In the genomic region with DNA sequence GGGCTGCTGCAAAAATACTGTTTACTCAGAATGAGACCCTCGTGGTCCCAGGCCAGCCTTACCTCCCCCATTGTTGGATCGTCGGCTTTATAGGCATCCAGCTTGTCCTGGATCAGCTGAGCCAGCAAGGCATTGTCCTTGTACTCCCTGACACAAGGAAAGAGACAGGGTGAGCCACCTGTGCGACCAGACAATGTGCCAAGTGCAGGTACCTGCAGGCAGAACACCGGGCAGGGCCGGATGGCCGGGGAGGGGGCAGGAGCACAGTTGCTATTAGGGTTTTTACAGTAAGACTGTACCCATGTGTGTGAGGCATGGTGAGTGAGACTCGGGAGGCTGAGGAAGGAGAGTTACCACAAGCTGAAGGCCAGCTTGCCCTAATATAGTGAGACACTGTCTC, we compare ENCODE assay signal across 34 mouse cellular contexts. TPM values are rescaled to one million over a fixed set of nuclear protein-coding genes. Genes with fewer than 3 reads are reported as not detected.
DNase-seq lines count a peak whose midpoint lies in the region; ATAC-seq lines count a peak whose summit lies in the region.
"Had no signal": no experiment of that assay in that cellular context is flagged by ENCODE, and none has a peak within 500 bp of the region (broad histone marks: within the 10 kb centered on the region; RNA-seq: fewer than 3 reads in every experiment).

No protein-coding gene starts in this region.

- DNase-seq in heart, embryonic 10.5 days (ENCODE audit: low spot score), result no peak
- DNase-seq in heart, postnatal 36 days, result no peak
- peak; percentile 71 to 82 for DNase-seq in cerebellum, adult 18-20 months
- DNase-seq in cerebellum, postnatal 14 days, result peak; percentile 60 to 64
- DNase-seq in heart, adult 18-20 months, result no peak
- DNase-seq: adrenal gland, postnatal 14 days; gastrocnemius, postnatal 25 days; heart, adult 11 months; kidney, adult 18-20 months; kidney, postnatal 36 days; liver, embryonic 13.5 days; lung, adult 18-20 months; lung, postnatal 10 days; right cerebral cortex, adult 18-20 months; thymus, adult 18-20 months; thymus, postnatal 25 days had no signal

- H3K27ac ChIP-seq in heart, embryonic 10.5 days, result 0 out of 2 replicates have a peak overlapping the region, but pooled peaks have one; percentile 4
- H3K27ac ChIP-seq: hindbrain, embryonic 10.5 days; hindbrain, embryonic 15.5 days; kidney, embryonic 15.5 days; layer of hippocampus, adult 2 months; limb, embryonic 15.5 days; liver, embryonic 13.5 days; macrophage; neural tube, embryonic 12.5 days; stomach, postnatal 0 days had no signal

- no peaks in the 10 kb centered on the region for H3K9me3 ChIP-seq in heart, embryonic 10.5 days
- H3K9me3 ChIP-seq: G1E; heart, embryonic 12.5 days; hindbrain, embryonic 10.5 days; hindbrain, embryonic 15.5 days; kidney, embryonic 15.5 days; limb, embryonic 15.5 days; liver, embryonic 13.5 days; neural tube, embryonic 12.5 days had no signal

- no peak overlapping the region for H3K4me3 ChIP-seq in heart, embryonic 10.5 days
- H3K4me3 ChIP-seq: heart, embryonic 12.5 days; hindbrain, embryonic 10.5 days; hindbrain, embryonic 15.5 days; kidney, embryonic 15.5 days; layer of hippocampus, adult 2 months; limb, embryonic 15.5 days; liver, embryonic 13.5 days; myocyte; neural tube, embryonic 12.5 days had no signal

- H3K27me3 ChIP-seq in heart, embryonic 10.5 days (ENCODE audit: insufficient read depth, poor library complexity, severe bottlenecking), result no peaks in the 10 kb centered on the region
- H3K27me3 ChIP-seq: heart, embryonic 12.5 days; hindbrain, embryonic 15.5 days; kidney, embryonic 15.5 days; limb, embryonic 15.5 days; liver, embryonic 13.5 days; neural tube, embryonic 12.5 days had no signal

- no peak for ATAC-seq in erythroid progenitor cell, adult 5-6 weeks (replicated peaks; ENCODE audit: low FRiP score, poor library complexity, severe bottlenecking)
- ATAC-seq in activated CD4-positive, CD25-positive, alpha-beta regulatory T cell, adult 4 months, result no peak
- ATAC-seq: forebrain, embryonic 14.5 days; inflammation-experienced regulatory T-cells, adult 6 months had no signal

- WGBS in heart, embryonic 10.5 days, result 81% methylated on average over 8 of the region's 8 CpGs

- intact Hi-C loops in heart, postnatal 36 days (cut with DNase I), result no loop called here

- peaks cover 58% of the 10 kb centered on the region for H3K36me3 ChIP-seq in heart, embryonic 10.5 days

- H3K4me1 ChIP-seq in heart, embryonic 10.5 days, result peaks cover 4% of the 10 kb centered on the region; the same call in 1 of the 2 replicates
- H3K4me1 ChIP-seq: neural tube, embryonic 12.5 days had no signal

RNA-seq across cellular contexts. Expression of a gene that starts 27.7 kb away (rescaled TPM):
- polyA plus RNA-seq in heart, embryonic 10.5 days (2016; fragmentation: Nextera tagmentation; extraction: Ambion mirVana), result 0.78 and 1.2 TPM in 2 replicates
- not detected for total RNA-seq in heart, postnatal 36 days (2021)
- total RNA-seq in erythroid progenitor cell, adult 5-6 weeks (2015; ENCODE audit: low replicate concordance), result not detected in 2 replicates
- not detected in 2 replicates for total RNA-seq in erythroid progenitor cell, adult 5-6 weeks (2017; ENCODE audit: low replicate concordance)
- not detected for total RNA-seq in heart, adult 18-20 months (2021)
- polyA plus RNA-seq in activated CD4-positive, CD25-positive, alpha-beta regulatory T cell, adult 4 months (2017; shearing (Covaris generic)), result not detected
- total RNA-seq: adrenal gland, postnatal 14 days; gastrocnemius, adult 18-20 months; gastrocnemius, postnatal 25 days had no signal
- polyA plus RNA-seq: embryonic facial prominence, embryonic 11.5 days; G1E; macrophage; spleen, adult 2 months had no signal

RNA-seq across cellular contexts. Expression of a gene that starts 35.1 kb away (rescaled TPM):
- 19.1 and 21.6 TPM in 2 replicates for polyA plus RNA-seq in heart, embryonic 10.5 days (2016; fragmentation: Nextera tagmentation; extraction: Ambion mirVana)
- total RNA-seq in heart, postnatal 36 days (2021), result 10 to 100 TPM; 10.1 to 14.3 TPM
- total RNA-seq in erythroid progenitor cell, adult 5-6 weeks (2015; ENCODE audit: low replicate concordance), result 0.84 and 1.4 TPM in 2 replicates
- 0.61 and 4.0 TPM in 2 replicates for total RNA-seq in erythroid progenitor cell, adult 5-6 weeks (2017; ENCODE audit: low replicate concordance)
- total RNA-seq in heart, adult 18-20 months (2021), result 10 to 100 TPM; 12.2 to 13.0 TPM
- 1 to 10 TPM; 2.4 to 2.9 TPM for polyA plus RNA-seq in activated CD4-positive, CD25-positive, alpha-beta regulatory T cell, adult 4 months (2017; shearing (Covaris generic))

RNA-seq across cellular contexts. Expression of a gene that starts 36.4 kb away (rescaled TPM):
- polyA plus RNA-seq in heart, embryonic 10.5 days (2016; fragmentation: Nextera tagmentation; extraction: Ambion mirVana), result 5.1 and 5.6 TPM in 2 replicates
- 1 to 10 TPM; 3.7 to 3.8 TPM for total RNA-seq in heart, postnatal 36 days (2021)
- 2.2 TPM in 1 of 2 replicates, not detected in the other for total RNA-seq in erythroid progenitor cell, adult 5-6 weeks (2015; ENCODE audit: low replicate concordance)
- 11.3 TPM in 1 of 2 replicates, not detected in the other for total RNA-seq in erythroid progenitor cell, adult 5-6 weeks (2017; ENCODE audit: low replicate concordance)
- 1 to 10 TPM; 5.1 to 5.5 TPM for total RNA-seq in heart, adult 18-20 months (2021)
- polyA plus RNA-seq in activated CD4-positive, CD25-positive, alpha-beta regulatory T cell, adult 4 months (2017; shearing (Covaris generic)), result 1 to 10 TPM; 4.9 to 6.3 TPM

RNA-seq across cellular contexts. Expression of a gene that starts 36.5 kb away (rescaled TPM):
- polyA plus RNA-seq in heart, embryonic 10.5 days (2016; fragmentation: Nextera tagmentation; extraction: Ambion mirVana), result 0.29 and 0.52 TPM in 2 replicates
- under 1 TPM; 0.08 to 0.14 TPM for total RNA-seq in heart, postnatal 36 days (2021)
- 1.3 TPM in 1 of 2 replicates, not detected in the other for total RNA-seq in erythroid progenitor cell, adult 5-6 weeks (2015; ENCODE audit: low replicate concordance)
- total RNA-seq in erythroid progenitor cell, adult 5-6 weeks (2017; ENCODE audit: low replicate concordance), result not detected in 2 replicates
- total RNA-seq in heart, adult 18-20 months (2021), result under 1 TPM in 1 of 2 experiments, not detected in 1; 0.13 TPM
- under 1 TPM; 0.61 to 0.65 TPM for polyA plus RNA-seq in activated CD4-positive, CD25-positive, alpha-beta regulatory T cell, adult 4 months (2017; shearing (Covaris generic))
- total RNA-seq: adrenal gland, postnatal 14 days; gastrocnemius, postnatal 25 days had no signal
- polyA plus RNA-seq: embryonic facial prominence, embryonic 11.5 days; macrophage had no signal

RNA-seq across cellular contexts. Expression of a gene that starts 54.9 kb away (rescaled TPM):
- polyA plus RNA-seq in heart, embryonic 10.5 days (2016; fragmentation: Nextera tagmentation; extraction: Ambion mirVana), result 46.2 and 57.2 TPM in 2 replicates
- total RNA-seq in heart, postnatal 36 days (2021), result 1 to 10 TPM; 6.8 to 9.6 TPM
- total RNA-seq in erythroid progenitor cell, adult 5-6 weeks (2015; ENCODE audit: low replicate concordance), result 2.9 and 4.2 TPM in 2 replicates
- 0.91 and 4.5 TPM in 2 replicates for total RNA-seq in erythroid progenitor cell, adult 5-6 weeks (2017; ENCODE audit: low replicate concordance)
- 1 to 10 TPM; 6.7 to 9.4 TPM for total RNA-seq in heart, adult 18-20 months (2021)
- polyA plus RNA-seq in activated CD4-positive, CD25-positive, alpha-beta regulatory T cell, adult 4 months (2017; shearing (Covaris generic)), result 10 to 100 TPM; 58.9 to 62.2 TPM

Comparison
In these comparisons a context has a peak if more than half of its experiments do, and no peak if none do; other contexts are left out.
1. DNase-seq: peak in cerebellum, adult 18-20 months (2 of 2) and cerebellum, postnatal 14 days (2 of 2); none in heart, embryonic 10.5 days (single experiment), heart, postnatal 36 days (0 of 2) and heart, adult 18-20 months (0 of 2).